Mouse (Mus musculus) olfactory bulb, adult 2 months (tissue): ENCODE measurements around the gene Smim22.

Source experiments
- CTCF ChIP-seq: fragments of 200-500 bp; IDR thresholded peaks from 2 replicates; pipeline ENCODE4 v1.5.1; 2012; ENCODE audit warnings: low read depth, mild to moderate bottlenecking, low read length, moderate library complexity; ENCODE audit not compliant: insufficient read depth
- POLR2A ChIP-seq: fragments of 200-500 bp; IDR thresholded peaks from 2 replicates; pipeline ENCODE4 v1.6.1; 2012; ENCODE audit warnings: mild to moderate bottlenecking, low read depth, low read length, moderate library complexity; ENCODE audit not compliant: insufficient read depth

DNA sequence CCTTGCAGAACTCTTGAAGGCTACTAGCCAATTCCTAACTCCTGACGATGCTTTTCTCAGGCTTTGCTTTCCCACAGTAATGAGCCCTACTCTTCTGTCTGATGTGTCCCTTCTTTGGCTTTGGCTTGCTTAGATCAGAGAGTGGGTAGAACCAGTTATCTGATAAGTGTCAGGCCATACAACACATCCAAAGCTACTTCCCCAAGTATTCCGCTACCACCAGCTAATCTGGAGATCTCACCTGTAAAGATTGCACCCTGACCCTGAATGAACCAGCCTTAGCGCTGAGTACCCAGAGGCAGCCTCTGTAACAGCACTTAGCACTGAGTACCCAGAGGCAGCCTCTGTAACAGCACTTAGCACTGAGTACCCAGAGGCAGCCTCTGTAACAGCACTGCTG lies 38.2 kb downstream of the Smim22 start:
- TF ChIP-seq POLR2A, result no peak
- TF ChIP-seq CTCF, result no peak
